Mouse (Mus musculus): ENCODE measurements at regions not wholly inside any gene's neighbourhood (a gene's known extent, or its start where the extent isn't known, plus 50 kb on each side); places are given as distances from the start of the nearest gene placed in this dataset.

DNA sequence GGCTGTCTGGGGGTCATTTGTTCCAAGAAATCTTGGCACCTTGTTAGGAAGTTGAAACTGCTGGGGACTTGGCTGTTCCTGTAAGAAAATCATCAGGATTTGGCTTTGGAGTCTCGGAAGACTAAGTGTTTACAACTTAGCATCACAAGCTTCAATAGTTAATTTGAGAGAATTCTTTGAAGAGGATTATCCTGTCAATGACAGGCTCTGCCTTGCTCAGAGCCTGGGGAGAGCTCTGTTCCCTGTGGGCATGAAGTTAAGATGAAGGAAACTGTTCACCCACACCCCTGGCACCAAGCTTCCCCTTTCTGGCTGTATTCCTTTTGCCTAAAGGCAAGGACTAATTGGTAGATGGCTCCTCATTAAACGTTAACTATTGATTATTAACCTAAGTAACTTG, 215.5 kb upstream of the Daam1 start:
- TF ChIP-seq POLR2A (IDR thresholded peaks at IDR 0.05; ENCODE audit: control insufficient read depth, extremely low read depth, insufficient read depth, low read length, poor library complexity) = no peak
- no peak for TF ChIP-seq CTCF (IDR thresholded peaks at IDR 0.05; ENCODE audit: borderline replicate concordance, control insufficient read depth, extremely low read depth, insufficient read depth, low read length, poor library complexity)
